Mouse (Mus musculus) kidney, postnatal 14 days (tissue): ENCODE data around the gene Tent5a.

Source experiments
- DNase-seq: peaks from one replicate; pipeline ENCODE4 v3.0.0; 2022; ENCODE audit warnings: mixed read lengths

Gene Tent5a

GRCm38 (mm10) chr9:85312473-85312872 lies 14.7 kb downstream of the Tent5a start, which contains the start of gene Gm11114:
Gene Gm11114, plus strand, starts transcription at chr9:85312773.
- DNase-seq: no peak

- DNase-seq: no peak
These were observed 23.8 kb downstream of the Tent5a start for GRCm38 (mm10) chr9:85303378-85303777.

- no peak for DNase-seq
These were observed 24.3 kb downstream of the Tent5a start for GRCm38 (mm10) chr9:85302849-85303248.

GRCm38 (mm10) chr9:85274114-85274513 lies 53.0 kb downstream of the Tent5a start:
- DNase-seq: no peak
